Mouse (Mus musculus) frontal cortex, adult (tissue): Measurements from ENCODE around the gene Rdh5.
A peak's percentile ranks its signal among the peaks of the same experiment; 100 is the strongest.

Experiments used
- ATAC-seq: cut with Nextera tagmentation; 2 replicates; pipeline ENCODE4 v1.9.2; 2017; ENCODE audit warnings: mild to moderate bottlenecking, moderate library complexity, mixed read lengths; ENCODE audit not compliant: low TSS enrichment

Rdh5 gene

GRCm38 (mm10) chr10:128904812-128905211 lies 17.9 kb downstream of the Rdh5 start:
- no peak for ATAC-seq

GRCm38 (mm10) chr10:128902409-128902988 lies 20.2 kb downstream of the Rdh5 start:
- no peak for ATAC-seq

DNA sequence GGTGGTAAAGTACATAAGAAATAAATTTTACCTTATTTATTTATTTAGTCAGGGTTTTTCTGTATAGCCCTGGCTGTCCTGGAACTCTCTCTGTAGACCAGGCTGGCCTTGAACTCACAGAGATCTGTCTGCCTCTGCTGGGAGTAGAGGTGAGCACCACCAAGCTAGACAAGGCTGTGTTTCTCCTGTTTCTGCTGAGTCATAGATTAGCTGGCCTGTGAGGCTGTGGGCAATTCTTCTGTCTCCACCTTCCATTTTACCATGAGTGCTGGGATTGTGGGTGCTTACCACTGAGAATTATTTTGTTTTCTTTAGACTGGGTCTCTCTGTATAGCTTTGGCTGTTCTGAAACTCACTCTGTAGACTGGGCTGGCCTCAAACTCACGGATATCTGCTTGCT lies 21.3 kb downstream of the Rdh5 start:
- no peak for ATAC-seq

DNA sequence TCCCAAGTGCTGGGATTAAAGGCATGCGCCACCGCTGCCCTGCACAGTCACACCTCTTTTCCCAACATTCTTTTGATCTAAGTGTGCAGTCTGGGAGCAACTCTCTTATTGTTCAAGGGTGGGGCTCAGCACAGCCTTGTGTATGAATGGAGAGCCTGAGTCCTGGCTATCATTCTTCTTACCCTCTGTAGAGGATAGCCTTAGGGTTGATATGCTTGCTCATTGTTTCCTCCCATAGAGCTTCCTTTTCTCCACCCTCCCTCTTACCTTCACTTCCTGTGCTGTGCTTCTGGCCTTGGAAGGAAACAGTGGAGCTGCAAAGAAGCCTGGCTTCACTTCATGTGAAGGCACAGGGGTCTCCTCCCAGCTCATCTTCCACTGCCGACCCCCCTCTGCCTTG lies 22.0 kb downstream of the Rdh5 start, which contains the start of gene Cd63:
Cd63 (plus strand) TSS at position 292 of the 400 bp plus-strand sequence.
- ATAC-seq = no peak

DNA sequence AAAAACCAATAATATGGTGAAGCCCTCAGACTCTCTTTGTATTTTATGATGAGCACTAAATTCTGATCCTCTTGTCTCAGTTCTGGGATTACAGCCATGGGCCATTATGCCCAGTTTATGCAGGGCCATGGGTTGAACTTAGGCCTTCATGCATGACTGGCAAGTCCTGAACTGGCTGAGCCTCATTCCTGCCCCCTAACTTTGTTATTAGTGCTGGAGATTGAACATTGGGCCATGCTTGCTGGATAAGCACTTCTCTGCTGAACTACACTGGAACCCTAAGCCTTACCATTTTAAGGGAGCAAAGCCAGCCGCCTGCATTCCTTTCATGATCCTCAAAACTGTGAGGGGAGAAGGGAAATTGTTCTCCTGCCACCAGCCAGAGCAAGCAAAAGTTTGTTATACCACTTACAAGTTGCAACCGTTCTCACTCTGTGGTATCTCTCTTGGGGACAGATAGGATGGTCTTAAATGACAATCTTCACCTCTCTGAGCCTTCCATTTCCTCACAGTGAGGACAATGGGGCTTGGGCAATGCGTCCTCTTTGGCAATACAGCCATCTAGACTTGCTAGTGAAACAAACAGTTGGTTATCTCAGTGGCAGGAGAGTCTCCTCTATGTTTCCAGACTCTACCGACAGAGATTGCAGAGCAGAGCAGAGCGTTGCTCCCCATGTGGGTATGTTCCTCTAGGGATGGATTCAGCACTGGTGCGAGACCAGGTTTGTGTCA lies 22.8 kb downstream of the Rdh5 start:
- ATAC-seq = no peak

- peak; percentile 74 for ATAC-seq
Observed at GRCm38 (mm10) chr10:128897501-128897900, 25.2 kb downstream of the Rdh5 start.

DNA sequence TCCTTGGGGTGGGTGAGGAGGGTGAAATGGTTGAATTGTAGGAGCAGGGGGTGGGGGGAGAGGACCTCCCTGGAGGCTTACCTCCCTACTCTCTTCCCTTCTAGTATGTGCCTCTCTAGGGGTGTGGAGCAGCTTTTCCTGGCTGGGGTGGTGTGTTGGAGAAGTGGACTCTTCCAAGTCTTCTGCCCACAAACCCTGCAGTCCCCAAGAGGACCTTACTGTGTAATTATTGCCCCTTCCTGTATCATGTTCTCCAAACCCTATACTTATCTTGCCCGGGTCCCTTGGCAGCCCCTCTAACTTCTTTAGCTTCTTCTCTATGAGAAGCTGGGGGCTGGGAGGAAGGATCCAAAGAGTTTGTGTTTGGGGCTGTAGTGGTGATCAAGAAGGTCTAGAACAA lies 25.9 kb downstream of the Rdh5 start:
- ATAC-seq = no peak

DNA sequence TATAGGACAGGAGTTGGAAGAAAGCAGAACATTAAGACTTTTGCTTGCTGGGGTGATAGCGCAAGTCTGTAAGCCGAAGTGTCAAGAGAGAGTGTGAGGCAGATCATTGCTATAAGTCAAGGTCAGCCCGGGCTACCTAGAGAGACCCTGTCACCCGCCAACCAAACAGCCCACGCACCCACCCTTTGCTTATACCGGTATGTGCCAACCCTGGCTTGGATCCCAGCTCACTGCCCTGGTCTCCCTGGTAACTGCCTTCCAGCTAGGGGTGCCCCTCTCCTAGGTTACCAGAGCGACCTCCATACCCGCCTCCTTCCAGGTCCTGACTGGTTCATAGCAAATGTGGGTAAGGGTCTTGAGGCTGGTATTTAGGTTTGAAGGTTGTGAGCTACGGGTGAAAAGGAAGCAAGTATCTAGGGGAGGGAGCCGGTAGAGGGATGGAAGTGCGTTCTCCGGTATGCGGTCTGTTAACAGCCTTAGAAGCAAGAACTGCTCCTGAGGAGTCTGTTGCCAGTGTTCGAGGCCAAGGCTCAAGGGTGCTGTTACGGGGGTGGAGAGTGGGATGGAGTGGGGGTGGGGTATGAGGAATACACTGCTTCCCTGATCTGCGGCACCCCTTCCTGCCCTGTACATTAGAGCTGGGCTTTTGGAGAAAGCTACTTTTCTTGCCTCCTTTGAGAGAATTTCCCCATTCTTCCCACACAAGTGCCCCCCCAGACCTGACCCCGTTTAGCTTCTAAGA lies 26.6 kb downstream of the Rdh5 start:
- peak; percentile 24; the same call in 1 of the 2 replicates for ATAC-seq

- peak; percentile 71 for ATAC-seq
Observed at GRCm38 (mm10) chr10:128895437-128895836, 27.3 kb downstream of the Rdh5 start.

DNA sequence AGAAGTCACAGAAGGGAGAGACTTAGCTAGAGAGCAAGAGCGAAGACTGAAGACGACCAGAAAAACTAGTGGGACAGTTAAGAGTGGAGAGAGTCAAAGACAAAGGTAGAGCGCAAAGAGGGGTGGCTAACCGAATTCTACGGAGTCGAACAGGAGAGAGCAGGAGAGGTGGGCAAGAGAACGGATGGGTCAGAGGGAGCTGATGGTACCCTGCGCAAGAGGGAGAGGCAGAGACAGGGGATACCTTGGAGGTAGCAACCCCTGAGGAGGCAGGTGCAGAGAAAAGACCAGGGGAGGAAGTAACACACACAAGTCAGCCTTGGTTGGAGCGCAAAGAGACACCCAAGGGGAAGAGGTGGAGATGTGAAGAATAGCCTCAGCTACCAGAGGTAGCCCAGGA lies 30.4 kb downstream of the Rdh5 start:
- no peak for ATAC-seq

- peak; percentile 47 for ATAC-seq
Observed at GRCm38 (mm10) chr10:128891296-128892094, 31.2 kb downstream of the Rdh5 start, which contains the start of gene Gdf11. Gene Gdf11 (minus strand): TSS chr10:128891718.

DNA sequence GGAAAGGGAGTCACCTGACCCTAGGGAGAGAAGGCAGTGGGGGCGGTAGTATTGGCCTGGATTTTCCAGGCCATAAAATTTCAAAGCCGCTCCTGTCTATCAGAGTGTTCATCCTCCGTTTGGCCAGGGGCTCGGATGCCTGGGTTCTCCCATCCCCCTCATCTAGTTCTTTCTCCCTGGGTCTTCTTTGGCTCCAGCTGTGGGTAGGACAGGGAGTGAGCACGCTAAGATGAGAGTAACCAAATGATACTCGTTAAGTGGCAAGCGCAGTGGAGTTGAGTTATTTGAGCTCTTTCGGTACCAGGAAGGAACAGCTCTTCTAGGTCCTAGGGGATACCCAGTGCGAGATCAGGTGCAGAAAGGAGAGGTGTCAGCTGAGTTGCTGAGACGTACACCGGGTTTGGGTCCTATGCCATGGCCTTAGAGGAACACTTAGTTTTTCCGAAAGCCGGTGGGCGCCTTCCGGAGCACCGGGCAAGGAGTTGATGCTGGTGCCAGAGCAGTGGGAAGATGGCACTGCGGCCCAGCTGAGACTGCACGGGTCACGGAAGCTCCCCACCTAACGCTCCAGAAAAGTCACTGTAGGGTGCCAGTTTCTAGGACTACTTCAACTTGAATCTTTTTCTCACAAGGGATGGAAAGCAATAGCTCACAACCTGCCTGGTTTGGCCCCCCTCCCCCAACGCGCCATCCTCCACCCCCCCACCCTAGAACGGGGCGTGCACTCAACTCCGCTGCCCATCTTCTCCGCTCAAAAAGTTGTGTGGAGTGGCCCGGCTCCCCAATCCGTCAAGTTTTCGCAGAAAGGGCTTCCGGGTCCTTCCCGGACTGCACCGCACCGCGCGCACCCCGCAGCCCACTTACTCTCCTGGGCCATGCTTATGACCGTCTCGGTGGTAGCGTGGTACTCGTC lies 32.0 kb downstream of the Rdh5 start:
- ATAC-seq = no peak

DNA sequence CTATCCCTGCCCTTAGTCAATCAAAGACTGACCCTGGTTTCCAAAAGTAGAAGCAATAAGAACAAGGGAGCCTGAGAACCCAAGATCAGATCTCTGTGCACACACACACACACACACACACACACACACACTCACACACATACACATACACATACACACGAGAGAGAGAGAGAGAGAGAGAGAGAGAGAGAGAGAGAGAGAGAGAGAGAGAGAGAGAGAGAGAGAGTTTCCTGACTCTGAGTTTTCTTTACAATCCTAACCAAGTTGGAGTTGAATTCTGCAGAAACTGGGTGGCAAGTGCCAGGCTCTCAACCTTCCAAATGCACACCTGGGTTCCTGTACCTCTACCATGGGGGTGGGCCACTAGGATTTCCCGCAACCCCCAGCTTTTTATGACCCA lies 32.8 kb downstream of the Rdh5 start:
- no peak for ATAC-seq

- no peak for ATAC-seq
Observed at GRCm38 (mm10) chr10:128888941-128889827, 33.5 kb downstream of the Rdh5 start.

DNA sequence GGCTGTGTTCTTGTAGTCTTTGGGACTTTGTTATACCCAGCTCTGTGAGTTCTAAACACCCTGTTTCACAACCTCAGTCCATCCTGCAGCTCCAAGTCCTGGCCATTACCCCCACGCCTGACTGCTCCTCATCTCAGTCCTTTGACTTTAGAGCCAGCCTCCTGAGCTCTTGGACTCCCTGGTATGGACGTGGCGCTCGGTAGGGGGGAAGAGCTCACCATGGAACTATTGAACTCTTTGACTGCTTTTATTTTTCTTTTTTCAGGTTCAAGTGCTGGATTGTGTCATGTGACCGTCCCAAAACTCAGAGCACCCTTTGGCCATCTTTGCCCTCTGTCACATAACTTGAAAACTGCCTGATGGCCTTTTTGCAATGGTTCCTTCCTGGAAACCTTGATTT lies 40.6 kb downstream of the Rdh5 start:
- ATAC-seq = no peak

DNA sequence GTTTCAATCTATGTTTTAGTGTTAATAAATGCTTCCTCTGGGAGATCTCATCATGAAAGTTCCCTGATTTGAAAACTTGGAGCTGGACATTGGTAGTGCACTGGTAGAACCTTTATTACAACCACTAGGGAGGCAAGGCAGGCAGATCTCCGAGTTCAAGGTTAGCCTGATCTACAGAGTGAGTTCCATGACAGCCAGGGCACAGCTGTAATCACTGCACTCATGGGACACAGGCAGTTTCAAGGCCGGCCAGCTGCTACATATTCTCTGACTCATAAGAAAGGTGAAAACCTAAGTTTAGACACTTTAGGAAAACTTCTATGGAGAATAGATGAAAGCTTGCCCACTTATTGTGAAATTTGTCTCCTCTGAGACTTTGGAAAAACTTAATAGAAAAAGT lies 43.9 kb downstream of the Rdh5 start:
- no peak for ATAC-seq

DNA sequence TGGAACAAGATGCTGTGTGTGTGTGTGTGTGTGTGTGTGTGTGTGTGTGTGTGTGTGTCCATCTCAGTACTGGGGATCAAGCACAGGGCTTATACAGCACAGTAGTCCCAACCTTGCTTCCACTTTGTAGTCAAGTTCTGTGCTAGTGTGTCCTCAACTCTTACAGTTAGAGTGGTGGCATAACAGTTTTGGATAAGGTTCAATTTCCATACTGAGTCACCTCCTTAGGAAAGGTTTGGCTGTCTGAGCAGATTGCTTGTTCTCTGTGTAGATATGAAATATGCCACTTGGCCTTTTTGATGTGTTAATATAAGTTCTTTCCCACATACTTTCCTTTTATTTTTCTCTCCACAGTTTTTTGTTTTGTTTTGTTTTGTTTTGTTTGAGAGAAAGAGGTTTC lies 44.4 kb downstream of the Rdh5 start:
- ATAC-seq = peak; percentile 83

DNA sequence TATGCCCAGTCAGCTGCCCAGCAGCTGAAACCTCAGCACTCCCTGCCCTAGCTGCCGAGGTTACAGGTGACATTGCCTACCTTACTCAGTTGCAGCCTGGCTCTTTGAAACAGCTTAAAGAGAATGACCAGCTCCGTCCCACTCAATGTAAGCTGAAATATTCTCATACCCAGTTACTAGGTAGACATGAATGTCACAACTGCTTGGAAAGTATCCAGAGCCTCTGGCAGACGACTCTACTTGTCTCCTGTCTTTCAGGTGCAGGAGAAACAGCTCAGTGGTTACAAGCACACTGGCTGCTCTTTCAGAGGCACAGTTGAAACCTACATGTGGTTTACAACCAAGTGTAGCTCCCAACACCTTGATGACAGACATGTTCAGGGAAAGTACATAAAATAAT lies 52.3 kb downstream of the Rdh5 start:
- ATAC-seq = no peak

DNA sequence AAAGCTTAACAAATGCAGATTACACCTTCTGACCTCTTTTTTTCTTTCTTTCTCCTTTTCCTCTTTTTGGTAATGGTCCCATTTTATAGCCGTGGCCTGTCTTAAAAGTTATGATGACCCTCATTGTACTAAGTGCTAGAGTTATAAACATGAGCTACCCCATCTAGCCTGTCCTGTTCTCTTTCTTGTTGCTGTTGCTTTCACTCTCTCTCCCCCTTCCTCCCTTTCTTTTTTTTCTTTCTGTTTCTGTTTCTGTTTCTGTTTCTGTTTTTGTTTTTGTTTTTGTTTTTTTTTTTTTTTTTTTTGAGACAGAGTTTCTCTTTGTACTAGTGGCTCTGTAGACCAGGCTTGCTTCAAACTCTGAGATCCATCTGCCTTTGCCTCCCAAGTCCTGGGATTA lies 56.2 kb downstream of the Rdh5 start:
- no peak for ATAC-seq

- ATAC-seq = no peak
Observed at GRCm38 (mm10) chr10:128866042-128866441, 56.6 kb downstream of the Rdh5 start.
